Mouse (Mus musculus): ENCODE results near the gene Vstm4. TPM values are rescaled to one million over a fixed set of nuclear protein-coding genes. Genes with fewer than 3 reads are reported as not detected.

The Vstm4 gene
- polyA plus RNA-seq, 1 experiment from 2014 or later: 20.3 TPM

DNA sequence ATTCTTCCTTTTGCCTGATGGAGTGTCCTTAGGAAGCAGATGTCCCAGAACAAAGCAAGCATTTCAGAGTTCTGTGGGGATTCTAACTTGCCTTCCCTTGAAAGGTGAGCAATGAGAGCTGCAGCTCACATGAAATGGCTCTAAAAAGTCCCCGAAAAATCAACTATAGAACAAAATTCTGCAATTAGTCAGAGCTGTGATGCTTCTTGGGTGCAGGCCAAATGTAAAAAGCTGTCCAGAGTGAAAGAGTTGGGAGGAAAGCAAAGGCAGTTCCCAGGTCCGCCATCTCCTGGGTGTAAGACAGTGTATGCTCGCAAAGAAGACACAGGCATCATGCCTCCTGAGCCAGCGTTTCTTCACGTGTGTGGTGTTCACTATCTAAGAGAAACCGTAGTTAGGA, 52.6 kb downstream of the Vstm4 start:
- H3K4me3 ChIP-seq (ENCODE audit: control insufficient read depth in 1 of 2, insufficient read depth in 1 of 2, low read depth in 1 of 2, low read length in 2 of 2): no peak overlapping the region
- WGBS: 84% methylated on average over 6 of the region's 6 CpGs

DNA sequence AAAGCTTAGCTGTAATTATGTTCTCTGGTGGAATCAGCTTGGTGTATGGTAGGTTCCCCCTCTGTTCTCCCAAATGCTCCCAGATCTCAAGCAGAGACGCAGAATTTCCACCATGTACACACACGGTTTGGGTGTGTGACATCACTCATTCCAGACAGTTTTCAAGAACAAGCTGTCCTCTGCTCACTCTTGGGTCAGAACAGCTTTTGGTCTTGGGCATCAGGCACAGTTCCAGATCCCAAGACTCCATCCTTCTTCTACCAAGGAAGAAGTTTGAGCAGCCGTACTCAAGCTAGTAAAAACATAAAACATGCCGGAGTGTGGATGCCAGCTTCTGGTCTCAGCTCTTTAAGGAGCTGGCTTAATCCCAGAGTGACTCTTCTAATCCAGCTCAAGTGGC, 54.6 kb downstream of the Vstm4 start:
- Histone ChIP-seq H3K9me3 (ENCODE audit: control insufficient read depth, low read length) (no peaks in the 10 kb centered on the region), H3K4me3 (ENCODE audit: control insufficient read depth in 1 of 2, insufficient read depth in 1 of 2, low read depth in 1 of 2, low read length in 2 of 2) (no peak overlapping the region), H3K27ac (replicated peaks in 1 of 2; ENCODE audit: control insufficient read depth in 1 of 2, insufficient read depth in 1 of 2, low read depth in 2 of 2, low read length in 2 of 2) (no peak overlapping the region), H3K4me2 (ENCODE audit: low read length) (no peak overlapping the region), H3K9ac (ENCODE audit: low read length) (no peak overlapping the region), H3K4me1 (ENCODE audit: control insufficient read depth in 2 of 2, insufficient read depth in 2 of 2, low read length in 2 of 2) (no peaks in the 10 kb centered on the region), H3K27me3 (ENCODE audit: control insufficient read depth, insufficient read depth, low read length) (no peaks in the 10 kb centered on the region), H3K36me3 (ENCODE audit: control insufficient read depth, insufficient read depth, low read length) (no peaks in the 10 kb centered on the region)
- 84% methylated on average over 4 of the region's 4 CpGs for WGBS
- no peak for ATAC-seq (ENCODE audit: insufficient number of reproducible peaks, insufficient read depth, low FRiP score, low read depth)

More for the DNA sequence above, 52.6 kb downstream of the Vstm4 start:
- no peaks in the 10 kb centered on the region for H3K9me3 ChIP-seq (ENCODE audit: control insufficient read depth, low read length)
- no peaks in the 10 kb centered on the region for H3K4me1 ChIP-seq (ENCODE audit: control insufficient read depth in 2 of 2, insufficient read depth in 2 of 2, low read length in 2 of 2)
- no peak overlapping the region for H3K27ac ChIP-seq (replicated peaks in 1 of 2; ENCODE audit: control insufficient read depth in 1 of 2, insufficient read depth in 1 of 2, low read depth in 2 of 2, low read length in 2 of 2)
- H3K36me3 ChIP-seq (ENCODE audit: control insufficient read depth, insufficient read depth, low read length): no peaks in the 10 kb centered on the region
- no peak for ATAC-seq (ENCODE audit: insufficient number of reproducible peaks, insufficient read depth, low FRiP score, low read depth)
- H3K27me3 ChIP-seq (ENCODE audit: control insufficient read depth, insufficient read depth, low read length): no peaks in the 10 kb centered on the region
- no peak overlapping the region for H3K9ac ChIP-seq (ENCODE audit: low read length)
- no peak overlapping the region for H3K4me2 ChIP-seq (ENCODE audit: low read length)

DNA sequence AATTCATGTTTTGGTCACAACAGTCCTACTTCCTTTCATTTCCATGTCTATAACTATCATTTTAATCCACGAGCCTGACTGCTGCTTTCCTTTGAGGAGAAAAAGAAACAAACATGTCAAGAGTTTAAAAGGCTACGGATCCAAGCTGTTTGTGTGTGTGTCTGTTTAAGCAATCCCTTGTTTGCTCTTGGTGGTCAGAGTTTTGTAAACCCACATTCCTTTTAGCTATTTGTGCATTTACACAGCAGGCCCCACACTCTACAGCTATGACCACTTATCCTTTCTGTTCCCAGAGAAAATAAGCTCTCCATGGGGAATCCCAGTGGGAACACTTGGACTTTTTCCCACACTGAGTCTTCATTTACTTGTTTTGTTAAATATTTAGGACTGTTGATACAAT, 58.8 kb downstream of the Vstm4 start:
- no peaks in the 10 kb centered on the region for H3K9me3 ChIP-seq (ENCODE audit: control insufficient read depth, low read length)
- H3K4me3 ChIP-seq (ENCODE audit: control insufficient read depth in 1 of 2, insufficient read depth in 1 of 2, low read depth in 1 of 2, low read length in 2 of 2): no peak overlapping the region
- H3K9ac ChIP-seq (ENCODE audit: low read length): no peak overlapping the region
- H3K4me1 ChIP-seq (ENCODE audit: control insufficient read depth in 2 of 2, insufficient read depth in 2 of 2, low read length in 2 of 2): no peaks in the 10 kb centered on the region
- no peaks in the 10 kb centered on the region for H3K27me3 ChIP-seq (ENCODE audit: control insufficient read depth, insufficient read depth, low read length)
- no peak overlapping the region for H3K4me2 ChIP-seq (ENCODE audit: low read length)
- peaks cover 4% of the 10 kb centered on the region; the same call in 1 of the 2 replicates for H3K36me3 ChIP-seq (ENCODE audit: control insufficient read depth, insufficient read depth, low read length)
- no peak for ATAC-seq (ENCODE audit: insufficient number of reproducible peaks, insufficient read depth, low FRiP score, low read depth)
- 75% methylated on average over 2 of the region's 2 CpGs for WGBS
- no peak overlapping the region for H3K27ac ChIP-seq (replicated peaks in 1 of 2; ENCODE audit: control insufficient read depth in 1 of 2, insufficient read depth in 1 of 2, low read depth in 2 of 2, low read length in 2 of 2)

- Histone ChIP-seq H3K9me3 (ENCODE audit: control insufficient read depth, low read length) (no peaks in the 10 kb centered on the region), H3K27ac (replicated peaks in 1 of 2; ENCODE audit: control insufficient read depth in 1 of 2, insufficient read depth in 1 of 2, low read depth in 2 of 2, low read length in 2 of 2) (no peak overlapping the region), H3K36me3 (ENCODE audit: control insufficient read depth, insufficient read depth, low read length) (peaks cover 4% of the 10 kb centered on the region; the same call in 1 of the 2 replicates), H3K4me2 (ENCODE audit: low read length) (no peak overlapping the region), H3K9ac (ENCODE audit: low read length) (no peak overlapping the region), H3K27me3 (ENCODE audit: control insufficient read depth, insufficient read depth, low read length) (no peaks in the 10 kb centered on the region), H3K4me3 (ENCODE audit: control insufficient read depth in 1 of 2, insufficient read depth in 1 of 2, low read depth in 1 of 2, low read length in 2 of 2) (no peak overlapping the region), H3K4me1 (ENCODE audit: control insufficient read depth in 2 of 2, insufficient read depth in 2 of 2, low read length in 2 of 2) (no peaks in the 10 kb centered on the region)
- 92% methylated on average over 1 of the region's 1 CpGs for WGBS
- ATAC-seq (ENCODE audit: insufficient number of reproducible peaks, insufficient read depth, low FRiP score, low read depth): no peak
Observed at GRCm38 (mm10) chr14:32917919-32918318, 61.4 kb downstream of the Vstm4 start.

GRCm38 (mm10) chr14:32923871-32924270, 67.3 kb downstream of the Vstm4 start:
- no peaks in the 10 kb centered on the region; the same call in 1 of the 2 replicates for H3K36me3 ChIP-seq (ENCODE audit: control insufficient read depth, insufficient read depth, low read length)
- no peaks in the 10 kb centered on the region for H3K9me3 ChIP-seq (ENCODE audit: control insufficient read depth, low read length)
- 83% methylated on average over 9 of the region's 9 CpGs for WGBS
- no peak overlapping the region for H3K27ac ChIP-seq (replicated peaks in 1 of 2; ENCODE audit: control insufficient read depth in 1 of 2, insufficient read depth in 1 of 2, low read depth in 2 of 2, low read length in 2 of 2)
- no peak overlapping the region for H3K4me2 ChIP-seq (ENCODE audit: low read length)
- no peaks in the 10 kb centered on the region for H3K4me1 ChIP-seq (ENCODE audit: control insufficient read depth in 2 of 2, insufficient read depth in 2 of 2, low read length in 2 of 2)
- no peak overlapping the region for H3K4me3 ChIP-seq (ENCODE audit: control insufficient read depth in 1 of 2, insufficient read depth in 1 of 2, low read depth in 1 of 2, low read length in 2 of 2)
- no peak overlapping the region for H3K9ac ChIP-seq (ENCODE audit: low read length)
- ATAC-seq (ENCODE audit: insufficient number of reproducible peaks, insufficient read depth, low FRiP score, low read depth): no peak
- no peaks in the 10 kb centered on the region for H3K27me3 ChIP-seq (ENCODE audit: control insufficient read depth, insufficient read depth, low read length)

GRCm38 (mm10) chr14:32931709-32932108, 75.2 kb downstream of the Vstm4 start:
- ATAC-seq (ENCODE audit: insufficient number of reproducible peaks, insufficient read depth, low FRiP score, low read depth): no peak
- Histone ChIP-seq H3K27me3 (ENCODE audit: control insufficient read depth, insufficient read depth, low read length) (no peaks in the 10 kb centered on the region), H3K27ac (replicated peaks in 1 of 2; ENCODE audit: control insufficient read depth in 1 of 2, insufficient read depth in 1 of 2, low read depth in 2 of 2, low read length in 2 of 2) (no peak overlapping the region), H3K4me2 (ENCODE audit: low read length) (no peak overlapping the region), H3K9ac (ENCODE audit: low read length) (no peak overlapping the region), H3K4me3 (ENCODE audit: control insufficient read depth in 1 of 2, insufficient read depth in 1 of 2, low read depth in 1 of 2, low read length in 2 of 2) (no peak overlapping the region), H3K9me3 (ENCODE audit: control insufficient read depth, low read length) (no peaks in the 10 kb centered on the region), H3K4me1 (ENCODE audit: control insufficient read depth in 2 of 2, insufficient read depth in 2 of 2, low read length in 2 of 2) (no peaks in the 10 kb centered on the region), H3K36me3 (ENCODE audit: control insufficient read depth, insufficient read depth, low read length) (no peaks in the 10 kb centered on the region)
- 84% methylated on average over 10 of the region's 10 CpGs for WGBS

DNA sequence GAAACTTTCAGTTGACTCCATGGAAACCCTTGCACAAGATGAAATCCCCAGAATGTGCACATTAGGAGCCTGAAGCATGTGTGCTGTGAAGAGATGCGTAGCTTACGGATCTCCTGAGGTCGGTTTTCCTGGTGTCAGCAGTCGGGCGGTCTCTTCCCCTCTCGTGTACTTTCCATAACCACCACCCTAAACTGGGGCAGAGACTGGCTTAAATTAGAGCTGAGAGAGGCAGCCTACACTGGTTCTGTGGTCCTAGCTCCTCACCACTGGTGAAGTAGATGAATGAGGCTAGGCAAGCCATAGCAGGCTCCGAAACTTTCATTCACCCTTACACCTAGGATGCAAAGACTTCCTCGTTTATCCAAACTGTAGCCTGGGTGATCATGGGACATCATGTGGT, 75.7 kb downstream of the Vstm4 start:
- H3K27me3 ChIP-seq (ENCODE audit: control insufficient read depth, insufficient read depth, low read length): no peaks in the 10 kb centered on the region
- no peak overlapping the region for H3K4me3 ChIP-seq (ENCODE audit: control insufficient read depth in 1 of 2, insufficient read depth in 1 of 2, low read depth in 1 of 2, low read length in 2 of 2)
- no peaks in the 10 kb centered on the region for H3K9me3 ChIP-seq (ENCODE audit: control insufficient read depth, low read length)
- H3K4me1 ChIP-seq (ENCODE audit: control insufficient read depth in 2 of 2, insufficient read depth in 2 of 2, low read length in 2 of 2): no peaks in the 10 kb centered on the region
- no peaks in the 10 kb centered on the region for H3K36me3 ChIP-seq (ENCODE audit: control insufficient read depth, insufficient read depth, low read length)
- no peak overlapping the region for H3K4me2 ChIP-seq (ENCODE audit: low read length)
- 83% methylated on average over 8 of the region's 8 CpGs for WGBS
- no peak for ATAC-seq (ENCODE audit: insufficient number of reproducible peaks, insufficient read depth, low FRiP score, low read depth)
- no peak overlapping the region for H3K9ac ChIP-seq (ENCODE audit: low read length)
- no peak overlapping the region for H3K27ac ChIP-seq (replicated peaks in 1 of 2; ENCODE audit: control insufficient read depth in 1 of 2, insufficient read depth in 1 of 2, low read depth in 2 of 2, low read length in 2 of 2)

DNA sequence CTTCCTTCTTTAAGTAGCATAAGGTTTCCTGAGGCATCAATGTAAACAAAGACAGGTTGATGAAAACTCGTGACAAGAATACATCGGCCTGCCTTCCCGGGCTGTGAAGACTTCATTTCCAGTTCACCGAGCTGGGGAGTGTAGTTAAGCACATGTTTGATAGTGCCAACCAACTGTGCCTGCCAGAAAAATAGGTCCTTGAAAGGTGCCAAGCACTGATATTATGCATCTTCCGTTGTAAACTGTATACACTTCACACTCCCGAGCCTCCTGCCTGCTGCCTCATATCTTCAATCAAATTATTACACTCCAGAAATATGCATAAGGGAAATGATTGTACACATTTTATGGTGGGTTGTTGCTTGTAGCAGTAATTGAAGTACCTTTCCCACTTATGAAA, 77.5 kb downstream of the Vstm4 start:
- Histone ChIP-seq H3K4me2 (ENCODE audit: low read length) (no peak overlapping the region), H3K27me3 (ENCODE audit: control insufficient read depth, insufficient read depth, low read length) (no peaks in the 10 kb centered on the region), H3K9me3 (ENCODE audit: control insufficient read depth, low read length) (no peaks in the 10 kb centered on the region), H3K36me3 (ENCODE audit: control insufficient read depth, insufficient read depth, low read length) (peaks cover 7% of the 10 kb centered on the region; the same call in 1 of the 2 replicates), H3K27ac (replicated peaks in 1 of 2; ENCODE audit: control insufficient read depth in 1 of 2, insufficient read depth in 1 of 2, low read depth in 2 of 2, low read length in 2 of 2) (no peak overlapping the region), H3K4me1 (ENCODE audit: control insufficient read depth in 2 of 2, insufficient read depth in 2 of 2, low read length in 2 of 2) (no peaks in the 10 kb centered on the region), H3K4me3 (ENCODE audit: control insufficient read depth in 1 of 2, insufficient read depth in 1 of 2, low read depth in 1 of 2, low read length in 2 of 2) (no peak overlapping the region), H3K9ac (ENCODE audit: low read length) (no peak overlapping the region)
- no peak for ATAC-seq (ENCODE audit: insufficient number of reproducible peaks, insufficient read depth, low FRiP score, low read depth)
- 72% methylated on average over 6 of the region's 6 CpGs for WGBS
